Mouse (Mus musculus) midbrain, embryonic 16.5 days (tissue): ENCODE data around the gene Panx2. TPM values are rescaled to one million over a fixed set of nuclear protein-coding genes. Genes with fewer than 3 reads are reported as not detected.

Source experiments
- ATAC-seq: fragments of 200-750 bp; cut with Nextera tagmentation; 2 replicates; pipeline ENCODE4 v1.8.0; 2017; ENCODE audit warnings: moderate TSS enrichment
- H3K27ac ChIP-seq: fragments of 300-500 bp; sonication (generic); 2 replicates; pipeline ENCODE4 v1.5.1; 2014; ENCODE audit warnings: mild to moderate bottlenecking, low read length, mixed read lengths
- H3K27me3 ChIP-seq: fragments of 300-500 bp; sonication (generic); 2 replicates; pipeline ENCODE4 v1.6.1; 2014; ENCODE audit warnings: low read depth, low read length, mixed read lengths; ENCODE audit not compliant: control insufficient read depth, insufficient read depth
- H3K36me3 ChIP-seq: fragments of 300-500 bp; sonication (generic); 2 replicates; pipeline ENCODE4 v1.6.1; 2014; ENCODE audit warnings: mild to moderate bottlenecking, low read length, moderate library complexity, mixed read lengths; ENCODE audit not compliant: control insufficient read depth, insufficient read depth
- H3K4me1 ChIP-seq: fragments of 300-500 bp; sonication (generic); 2 replicates; pipeline ENCODE4 v1.6.1; 2014; ENCODE audit warnings: mild to moderate bottlenecking, low read length, mixed read lengths; ENCODE audit not compliant: control insufficient read depth, insufficient read depth
- H3K4me2 ChIP-seq: fragments of 300-500 bp; sonication (generic); 2 replicates; pipeline ENCODE4 v1.6.1; 2014; ENCODE audit warnings: mild to moderate bottlenecking, low read length, mixed read lengths
- H3K4me3 ChIP-seq: fragments of 300-500 bp; sonication (generic); 2 replicates; pipeline ENCODE4 v1.5.1; 2014; ENCODE audit warnings: low read depth, mild to moderate bottlenecking, low read length, moderate library complexity, mixed read lengths
- H3K9ac ChIP-seq: fragments of 300-500 bp; sonication (generic); 2 replicates; pipeline ENCODE4 v1.6.1; 2014; ENCODE audit warnings: low read depth, low read length, mixed read lengths
- H3K9me3 ChIP-seq: fragments of 300-500 bp; sonication (generic); replicated peaks from 2 replicates; pipeline ENCODE4 v1.6.1; 2014; ENCODE audit warnings: mild to moderate bottlenecking, low read length, mixed read lengths; ENCODE audit not compliant: control insufficient read depth, poor library complexity, severe bottlenecking
- WGBS: fragments of 180-500 bp; shearing (Covaris S2); extraction: QIAGEN DNeasy Blood & Tissue Kit; methylation state at CpG from one replicate; pipeline ENCODE4 v1.1.7; 2014; 5-methylcytosine and 5-hydroxymethylcytosine counted together
- polyA plus RNA-seq: library from polyadenylated mRNA; unstranded; fragments of >200 nt; fragmentation: Nextera tagmentation; extraction: Ambion mirVana; gene quantifications from 2 replicates; pipeline ENCODE4 v1.2.1, GENCODE M21; 2015

The Panx2 gene
- polyA plus RNA-seq, 1 experiment from 2014 or later, result 9.5 TPM

DNA sequence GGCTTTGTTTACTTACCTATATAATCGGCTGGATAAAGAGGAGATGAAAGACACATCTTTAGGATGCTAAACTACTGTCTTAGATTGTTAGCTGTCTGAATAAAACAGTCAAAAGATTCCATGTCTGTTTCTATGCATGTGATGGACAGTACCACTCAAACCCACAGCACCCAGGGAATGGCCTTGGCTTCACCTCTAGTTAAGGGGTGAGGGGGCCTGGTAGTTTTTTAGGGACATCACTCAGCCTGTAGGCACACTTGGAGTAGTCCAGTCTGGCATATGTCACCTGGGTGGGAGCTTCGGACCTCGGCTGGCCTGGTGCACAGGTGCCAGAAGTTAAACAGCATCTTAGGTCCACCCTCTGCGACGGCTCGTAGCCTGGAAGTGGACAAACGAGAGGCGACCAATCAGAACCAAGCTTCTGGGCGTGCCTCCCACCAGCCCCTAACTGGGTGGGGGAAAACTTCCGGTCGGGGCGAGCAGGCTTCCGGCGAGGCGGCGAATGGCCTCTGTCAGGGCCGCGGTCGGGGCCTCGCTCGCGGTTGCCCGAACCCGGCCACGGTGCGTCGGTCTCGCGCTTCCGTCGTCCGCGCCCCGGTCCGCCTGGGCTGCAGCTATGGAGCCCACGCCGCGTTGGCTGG, 29.2 kb downstream of the Panx2 start, which contains the start of gene Selenoo:
TSS of gene Selenoo (plus strand) at position 478 of the 641 bp plus-strand sequence.
- Histone ChIP-seq H3K4me3 (peak within 1 kb of the TSS; percentile 80), H3K4me2 (peak within 1 kb of the TSS; percentile 85), H3K4me1 (peaks cover 20% of the 10 kb centered on the region), H3K27ac (peak within 1 kb of the TSS; percentile 82), H3K9me3 (no peaks in the 10 kb centered on the region), H3K36me3 (peaks cover 23% of the 10 kb centered on the region), H3K27me3 (no peaks in the 10 kb centered on the region), H3K9ac (peak within 1 kb of the TSS; percentile 88)
- ATAC-seq, result peak; percentile 94
- 3% methylated on average over 31 of the region's 38 CpGs for WGBS

DNA sequence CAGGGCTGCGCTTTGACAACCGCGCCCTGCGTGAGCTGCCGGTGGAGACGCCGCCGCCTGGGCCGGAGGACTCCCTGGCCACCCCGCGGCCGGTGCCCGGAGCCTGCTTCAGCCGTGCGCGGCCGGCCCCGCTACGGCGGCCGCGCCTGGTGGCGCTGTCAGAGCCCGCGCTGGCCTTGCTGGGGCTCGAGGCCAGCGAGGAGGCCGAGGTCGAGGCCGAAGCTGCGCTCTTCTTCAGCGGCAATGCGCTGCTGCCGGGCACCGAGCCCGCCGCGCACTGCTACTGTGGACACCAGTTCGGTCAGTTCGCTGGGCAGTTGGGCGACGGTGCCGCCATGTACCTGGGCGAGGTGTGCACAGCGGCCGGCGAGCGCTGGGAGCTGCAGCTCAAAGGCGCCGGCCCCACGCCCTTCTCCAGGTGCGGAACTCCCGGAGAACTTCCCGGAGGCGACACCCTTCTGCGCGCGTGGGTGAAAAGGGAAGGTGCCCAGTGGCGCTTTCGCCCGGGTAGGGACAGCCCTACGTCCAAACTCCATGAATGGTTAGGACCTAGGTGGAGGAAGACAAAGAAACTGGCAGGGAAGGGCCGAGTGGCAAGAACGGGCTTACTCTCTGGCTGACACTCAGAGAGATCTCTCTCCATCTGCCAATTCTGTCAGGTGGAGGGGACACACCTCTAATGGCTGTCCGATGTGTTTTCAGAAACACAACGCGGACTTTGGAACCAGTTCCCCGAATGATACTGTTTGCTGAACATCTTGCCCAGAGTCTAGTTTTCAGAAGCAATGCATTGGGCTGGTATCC, 29.9 kb downstream of the Panx2 start:
- Histone ChIP-seq H3K4me2 (peak overlapping the region; percentile 85), H3K36me3 (peaks cover 22% of the 10 kb centered on the region), H3K9ac (peak overlapping the region; percentile 88), H3K27ac (peak overlapping the region; percentile 82), H3K4me1 (peaks cover 20% of the 10 kb centered on the region), H3K9me3 (no peaks in the 10 kb centered on the region), H3K4me3 (peak overlapping the region; percentile 80), H3K27me3 (no peaks in the 10 kb centered on the region)
- WGBS, result 3% methylated on average over 66 of the region's 68 CpGs
- ATAC-seq, result peak; percentile 68

DNA sequence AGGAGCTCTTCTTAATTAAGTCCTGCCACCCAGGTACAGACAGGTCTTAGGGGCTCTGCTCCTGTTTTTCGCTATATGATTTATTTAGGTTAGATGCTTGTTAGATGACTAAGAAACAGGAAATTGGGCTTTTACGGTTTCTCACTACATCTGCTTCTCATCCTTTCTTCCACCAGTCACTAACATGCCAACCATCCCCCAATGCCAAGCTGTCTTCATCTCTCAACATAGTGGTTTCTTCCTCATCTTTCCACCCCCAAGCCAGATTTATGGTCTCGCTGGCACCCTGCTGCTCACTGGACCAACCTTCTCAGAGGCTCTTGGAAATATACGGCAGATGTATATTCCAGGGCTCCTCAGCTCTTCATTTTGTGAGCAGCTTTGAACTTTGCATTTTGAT, 31.1 kb downstream of the Panx2 start:
- no peaks in the 10 kb centered on the region for H3K9me3 ChIP-seq
- H3K4me2 ChIP-seq, result peak overlapping the region; percentile 85; the same call in 1 of the 2 replicates
- peaks cover 20% of the 10 kb centered on the region for H3K4me1 ChIP-seq
- 92% methylated on average over 4 of the region's 4 CpGs for WGBS
- no peak for ATAC-seq
- H3K4me3 ChIP-seq, result no peak overlapping the region
- no peak overlapping the region for H3K27ac ChIP-seq
- H3K27me3 ChIP-seq, result no peaks in the 10 kb centered on the region
- no peak overlapping the region for H3K9ac ChIP-seq
- H3K36me3 ChIP-seq, result peaks cover 27% of the 10 kb centered on the region

DNA sequence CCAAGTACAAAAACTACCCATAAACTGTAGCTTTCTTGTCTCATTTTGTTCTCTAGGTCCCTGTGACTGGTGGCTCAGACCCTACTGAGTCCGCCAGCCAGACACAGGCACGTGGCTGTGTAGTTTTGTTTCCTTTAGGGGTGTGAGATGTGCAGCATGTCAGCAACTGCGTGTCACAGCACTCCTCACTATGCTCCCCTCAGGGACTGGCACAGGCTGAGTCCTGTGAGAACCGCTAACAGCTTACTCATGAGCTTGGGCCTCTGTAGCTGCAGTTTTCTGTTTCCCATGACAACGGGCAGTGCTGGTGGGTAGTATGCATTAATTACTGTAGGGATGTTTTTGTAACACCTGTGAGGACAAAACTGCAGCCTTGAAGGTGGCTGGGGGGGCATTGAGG, 32.6 kb downstream of the Panx2 start:
- Histone ChIP-seq H3K9me3 (no peaks in the 10 kb centered on the region), H3K9ac (no peak overlapping the region)

DNA sequence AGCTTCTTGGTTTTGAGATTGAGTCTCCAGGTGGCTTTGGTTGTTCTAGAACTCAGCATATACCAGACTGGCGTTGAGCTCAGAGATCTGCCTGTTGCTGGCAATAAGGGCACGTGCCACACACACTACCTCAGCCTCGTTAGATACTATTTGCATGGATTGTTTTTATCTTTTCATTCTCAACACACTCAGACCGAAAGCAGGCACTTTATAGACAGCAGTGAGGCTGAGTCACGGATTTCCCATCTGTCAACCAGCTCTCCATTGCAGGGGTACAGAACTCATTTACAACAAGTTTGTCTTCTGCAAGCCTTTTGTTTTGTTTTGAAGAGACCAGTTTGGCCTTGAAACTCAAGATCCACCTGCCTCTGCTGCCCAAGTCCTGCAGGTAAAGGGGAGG, 37.9 kb downstream of the Panx2 start:
- ATAC-seq, result no peak
- no peak overlapping the region for H3K9ac ChIP-seq
- H3K9me3 ChIP-seq, result no peaks in the 10 kb centered on the region
- H3K4me1 ChIP-seq, result no peaks in the 10 kb centered on the region
- no peak overlapping the region for H3K4me2 ChIP-seq
- H3K36me3 ChIP-seq, result peaks cover 68% of the 10 kb centered on the region
- no peak overlapping the region for H3K27ac ChIP-seq
- 93% methylated on average over 5 of the region's 5 CpGs for WGBS
- H3K27me3 ChIP-seq, result no peaks in the 10 kb centered on the region
- H3K4me3 ChIP-seq, result no peak overlapping the region

More for the DNA sequence above, 32.6 kb downstream of the Panx2 start:
- Histone ChIP-seq H3K27ac (no peak overlapping the region), H3K4me2 (no peak overlapping the region), H3K36me3 (peaks cover 33% of the 10 kb centered on the region), H3K4me3 (no peak overlapping the region), H3K4me1 (peaks cover 20% of the 10 kb centered on the region), H3K27me3 (no peaks in the 10 kb centered on the region)
- no peak for ATAC-seq
- 77% methylated on average over 5 of the region's 5 CpGs for WGBS

DNA sequence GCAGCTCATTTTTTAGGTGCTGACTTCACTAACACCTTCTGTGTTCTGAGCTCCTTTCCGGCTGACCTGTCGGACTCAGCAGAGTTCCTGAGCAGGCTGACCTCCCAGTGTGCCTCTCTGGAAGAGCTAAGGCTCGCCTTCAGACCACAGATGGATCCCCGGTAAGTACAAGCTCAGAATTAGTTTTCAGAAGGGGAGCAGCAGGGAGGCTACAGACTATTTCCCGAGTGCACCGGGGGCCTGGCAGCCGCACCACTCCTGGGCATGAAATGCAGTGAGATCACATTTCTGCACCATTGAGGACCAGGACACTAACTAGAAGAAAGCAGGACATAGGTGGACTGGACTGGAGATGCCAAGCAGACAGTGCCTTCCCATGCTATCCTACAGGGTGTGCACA, 39.1 kb downstream of the Panx2 start:
- no peaks in the 10 kb centered on the region for H3K4me1 ChIP-seq
- 87% methylated on average over 7 of the region's 7 CpGs for WGBS
- no peak overlapping the region for H3K9ac ChIP-seq
- peaks cover 69% of the 10 kb centered on the region for H3K36me3 ChIP-seq
- no peak overlapping the region for H3K4me2 ChIP-seq
- H3K27ac ChIP-seq, result no peak overlapping the region
- no peaks in the 10 kb centered on the region for H3K9me3 ChIP-seq
- H3K27me3 ChIP-seq, result no peaks in the 10 kb centered on the region
- H3K4me3 ChIP-seq, result no peak overlapping the region
- no peak for ATAC-seq

DNA sequence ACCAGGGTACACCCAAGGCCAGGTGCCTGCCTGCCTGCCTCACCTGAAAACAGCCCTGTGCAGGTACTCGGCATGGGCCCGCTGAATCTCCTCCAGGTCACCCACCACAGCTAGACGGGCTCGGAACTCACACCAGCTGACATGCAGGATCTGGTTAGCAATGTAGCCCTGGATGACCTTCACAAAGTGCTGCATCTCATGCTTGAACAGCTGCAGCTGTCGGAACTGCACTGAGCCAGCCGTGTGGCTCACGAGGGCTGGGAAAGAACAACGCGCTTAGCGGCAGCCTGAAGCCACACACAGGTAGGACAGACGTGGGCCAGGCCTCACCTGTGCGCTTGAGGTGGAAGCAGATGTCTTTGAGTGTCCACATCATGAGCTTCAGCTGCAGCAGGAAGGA, 41.3 kb downstream of the Panx2 start:
- Histone ChIP-seq H3K9ac (no peak overlapping the region), H3K27ac (no peak overlapping the region), H3K4me3 (no peak overlapping the region), H3K9me3 (no peaks in the 10 kb centered on the region), H3K4me1 (no peaks in the 10 kb centered on the region), H3K36me3 (peaks cover 68% of the 10 kb centered on the region), H3K4me2 (no peak overlapping the region), H3K27me3 (no peaks in the 10 kb centered on the region)
- ATAC-seq, result no peak
- 91% methylated on average over 12 of the region's 12 CpGs for WGBS

DNA sequence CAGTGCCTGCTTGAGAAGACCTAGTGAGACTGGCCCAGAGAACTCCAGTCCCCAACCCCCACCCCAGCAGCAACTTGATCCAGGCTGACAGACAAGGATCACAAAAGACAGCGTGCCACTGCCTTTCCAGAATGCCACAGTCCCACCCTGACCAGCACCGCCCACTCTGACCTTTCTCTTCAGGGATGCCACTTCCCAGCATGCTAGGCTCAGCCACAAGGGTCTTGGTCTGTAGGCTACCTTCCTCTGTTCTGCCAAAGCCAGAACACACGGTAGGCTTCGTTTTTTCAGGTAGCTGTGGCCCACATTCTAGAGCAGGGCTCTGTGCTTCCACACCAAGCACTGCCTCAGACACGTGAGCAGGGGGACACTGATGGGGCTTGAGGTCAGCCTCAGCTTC, 43.1 kb downstream of the Panx2 start:
- H3K9me3 ChIP-seq, result no peaks in the 10 kb centered on the region
- no peaks in the 10 kb centered on the region for H3K4me1 ChIP-seq
- H3K36me3 ChIP-seq, result peaks cover 66% of the 10 kb centered on the region

DNA sequence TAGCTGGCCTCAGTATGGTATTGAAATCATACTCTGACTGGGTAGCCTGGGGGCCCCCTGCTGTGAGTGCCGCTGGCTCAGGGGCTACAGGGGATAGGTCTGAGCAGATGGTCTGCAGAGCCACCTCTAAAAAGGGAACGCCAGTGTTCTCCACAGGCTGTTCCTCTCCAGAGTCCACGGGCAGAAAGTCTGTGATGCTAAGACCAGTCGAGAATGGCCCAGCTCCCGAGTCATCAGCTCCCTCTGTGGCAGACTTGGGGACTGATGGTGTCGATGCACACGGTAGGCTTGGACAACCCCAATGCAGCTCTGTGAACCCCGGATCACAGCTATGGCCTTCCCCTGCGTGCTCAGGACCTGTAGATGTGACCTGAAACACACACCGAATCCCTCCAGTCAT, 44.4 kb downstream of the Panx2 start:
- no peaks in the 10 kb centered on the region for H3K9me3 ChIP-seq
- H3K27me3 ChIP-seq, result no peaks in the 10 kb centered on the region
- no peaks in the 10 kb centered on the region for H3K4me1 ChIP-seq
- peaks cover 62% of the 10 kb centered on the region for H3K36me3 ChIP-seq
- H3K9ac ChIP-seq, result no peak overlapping the region
- no peak overlapping the region for H3K4me2 ChIP-seq
- H3K27ac ChIP-seq, result no peak overlapping the region
- no peak overlapping the region for H3K4me3 ChIP-seq
- no peak for ATAC-seq
- 88% methylated on average over 10 of the region's 10 CpGs for WGBS

More for the DNA sequence above, 43.1 kb downstream of the Panx2 start:
- 47% methylated on average over 5 of the region's 5 CpGs for WGBS
- H3K9ac ChIP-seq, result no peak overlapping the region
- no peak overlapping the region for H3K4me2 ChIP-seq
- ATAC-seq, result no peak
- no peak overlapping the region for H3K4me3 ChIP-seq
- H3K27me3 ChIP-seq, result no peaks in the 10 kb centered on the region
- no peak overlapping the region for H3K27ac ChIP-seq
